Mouse (Mus musculus) left cerebral cortex, postnatal 10 days (tissue): Measurements from ENCODE around the gene Zbtb44. TPM values are rescaled to one million over a fixed set of nuclear protein-coding genes. Genes with fewer than 3 reads are reported as not detected.
A peak's percentile ranks its signal among the peaks of the same experiment; 100 is the strongest.

Source experiments
- DNase-seq, 2 experiments: peaks; one replicate each; pipeline ENCODE4 v3.0.0; 2021 to 2022; ENCODE audit warnings: low spot score in 2 of 2, mixed read lengths in 1 of 2; ENCODE audit errors: extremely low spot score in 1 of 2
- intact Hi-C: fragments of 180-260 bp; cut with DNase I; formaldehyde crosslinking; loops from one replicate; pipeline ENCODE4 v1.15.1; 2025
- total RNA-seq, 2 experiments: library from RNA; stranded (reverse); gene quantifications; 2 replicates each; pipeline ENCODE4 v1.2.3; 2021

Gene Zbtb44
- total RNA-seq, 2 experiments from 2014 or later, result 43.6 to 45.7 TPM

DNA sequence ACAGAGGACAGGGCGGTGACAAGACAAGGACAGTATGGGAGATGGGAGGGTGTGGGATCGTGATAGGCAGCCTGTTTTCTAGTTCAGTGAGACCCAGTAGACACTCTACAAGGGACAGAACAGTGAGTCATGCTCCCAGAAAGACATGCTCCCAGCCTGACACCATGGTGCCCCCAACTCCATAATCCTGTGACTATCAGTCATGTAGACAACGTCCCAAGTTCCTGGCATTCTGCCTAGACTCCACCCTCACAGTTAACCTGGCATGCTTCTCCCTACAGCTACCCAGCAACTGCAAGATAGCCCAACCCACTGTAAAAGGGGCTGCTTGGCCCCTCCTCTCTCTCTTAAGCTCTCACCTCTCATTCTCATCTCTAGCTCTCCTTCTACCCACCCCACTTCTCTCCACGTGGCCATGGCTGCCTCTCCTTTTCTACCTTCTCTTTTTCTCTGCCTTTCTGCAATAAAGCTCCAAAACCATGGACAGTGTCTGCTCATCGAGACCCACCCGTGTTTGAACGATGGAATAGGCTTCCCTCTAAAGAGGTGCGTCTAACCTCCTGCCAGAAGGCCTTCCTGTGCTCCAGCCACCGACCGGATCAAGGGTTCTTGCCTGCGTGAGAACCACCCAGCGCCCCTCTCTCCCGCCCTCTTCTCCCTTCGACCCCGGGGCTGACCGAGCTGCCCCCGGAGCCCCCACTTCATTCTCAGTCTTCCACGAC is 61.8 kb downstream of the Zbtb44 start:
- intact Hi-C loops, result no loop called here
- DNase-seq, result no peak

DNA sequence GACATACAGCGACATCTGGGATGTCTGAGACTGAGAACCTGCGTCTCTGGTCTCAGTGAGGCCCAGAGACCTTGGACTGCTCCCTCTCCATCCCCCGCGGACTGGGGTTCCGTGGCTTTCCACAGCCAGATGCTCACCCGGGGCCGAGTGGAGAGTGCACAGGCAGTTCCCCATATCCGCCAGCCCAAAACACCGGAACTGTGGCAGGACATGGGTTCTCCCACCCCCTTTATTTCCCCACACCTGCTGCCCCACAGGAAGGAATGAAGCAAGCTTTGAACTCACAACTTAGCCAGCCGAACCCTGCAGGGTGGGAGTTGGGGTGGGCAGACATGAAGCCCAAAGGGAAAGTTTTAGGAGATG is 62.4 kb downstream of the Zbtb44 start:
- intact Hi-C loops, result no loop called here
- DNase-seq, result peak in 1 of 2 experiments; percentile 25

DNA sequence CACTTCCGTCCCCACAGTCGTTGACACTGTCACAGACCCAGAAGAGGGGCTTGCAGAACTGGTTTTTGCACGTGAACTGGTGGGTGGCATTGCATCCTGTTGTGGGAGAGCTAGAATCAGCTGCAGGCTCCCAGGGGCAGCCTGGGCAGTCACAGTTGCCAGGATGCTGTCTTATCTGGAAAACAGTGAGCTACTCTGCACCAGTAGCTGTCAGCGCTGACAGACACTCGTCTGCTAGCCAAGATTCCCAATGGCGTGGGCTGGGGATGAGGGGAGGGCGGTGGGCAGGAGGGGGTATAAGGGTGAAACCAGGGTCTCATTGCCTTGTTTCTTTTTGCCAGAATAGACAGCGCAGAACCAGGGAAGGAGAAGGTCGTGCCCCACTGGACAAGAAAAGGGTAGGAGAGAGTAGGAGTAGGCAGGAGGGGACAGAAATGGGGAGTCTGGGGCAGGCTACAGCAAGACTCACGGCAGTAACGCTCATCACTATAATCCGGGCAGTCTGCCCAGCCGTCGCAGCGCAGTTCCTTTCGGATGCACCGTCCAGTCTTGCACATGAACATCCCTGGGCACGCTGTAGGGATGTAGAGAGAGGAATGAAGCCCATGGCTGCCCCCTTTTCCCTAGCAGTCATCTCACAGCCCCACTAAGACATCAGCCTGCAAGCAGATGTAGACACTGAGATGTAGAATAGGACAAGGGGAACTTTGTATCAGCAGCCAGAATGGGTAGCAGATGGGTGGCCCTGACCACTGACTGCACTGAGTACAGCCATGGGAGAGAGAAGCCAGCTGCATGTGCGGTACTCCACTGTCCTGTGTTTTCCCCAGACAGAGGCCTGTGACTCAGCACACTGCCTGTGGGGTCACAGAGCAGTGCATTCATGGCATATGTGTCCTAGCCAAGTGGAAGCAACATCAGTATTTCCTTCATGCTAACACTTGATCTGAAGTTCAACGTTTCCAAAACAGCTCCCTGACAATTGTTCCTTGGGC is 66.9 kb downstream of the Zbtb44 start:
- peak; percentile 21 to 36 for DNase-seq
- intact Hi-C loops, result no loop called here

DNA sequence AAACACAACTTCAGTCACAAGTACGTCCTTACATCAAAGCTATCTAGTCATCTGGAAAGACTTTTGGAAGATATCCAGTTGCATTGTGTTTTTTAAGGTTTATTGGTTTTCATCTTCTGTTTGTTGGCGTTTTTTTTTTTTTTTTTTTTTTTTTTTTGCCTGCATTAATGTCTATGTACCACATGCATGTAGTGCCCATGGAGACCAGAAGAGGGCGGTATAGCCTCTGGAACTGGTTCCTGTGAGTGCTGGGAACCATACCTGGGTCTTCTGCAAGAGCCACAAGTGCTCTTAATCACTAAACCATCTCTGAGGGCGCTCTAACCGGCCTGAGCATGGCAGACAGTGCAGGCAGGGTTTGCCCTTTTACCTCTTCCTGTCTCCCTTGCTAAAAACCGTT is 67.7 kb downstream of the Zbtb44 start:
- intact Hi-C loops, result no loop called here
- peak in 1 of 2 experiments; percentile 17 for DNase-seq

DNA sequence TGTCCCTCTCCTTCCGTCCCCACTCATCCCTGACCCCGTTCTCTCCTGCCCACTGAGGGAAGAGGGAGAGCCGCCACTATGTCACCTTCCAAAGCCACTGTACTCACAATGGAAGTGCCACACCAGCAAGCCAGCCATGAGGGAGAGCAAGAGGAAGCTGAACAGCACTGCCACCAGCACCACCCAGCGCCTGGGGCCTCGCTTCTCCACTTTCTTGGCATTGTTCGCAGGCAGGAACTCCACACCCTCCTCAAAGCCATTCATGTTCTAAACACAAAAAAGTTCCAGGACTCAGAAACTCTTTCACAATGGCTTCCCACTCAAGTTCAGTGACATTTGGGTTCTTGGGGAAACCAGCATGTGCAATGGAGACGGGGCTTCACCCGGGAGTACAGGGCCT is 78.0 kb downstream of the Zbtb44 start:
- intact Hi-C loops, result no loop called here
- no peak for DNase-seq

DNA sequence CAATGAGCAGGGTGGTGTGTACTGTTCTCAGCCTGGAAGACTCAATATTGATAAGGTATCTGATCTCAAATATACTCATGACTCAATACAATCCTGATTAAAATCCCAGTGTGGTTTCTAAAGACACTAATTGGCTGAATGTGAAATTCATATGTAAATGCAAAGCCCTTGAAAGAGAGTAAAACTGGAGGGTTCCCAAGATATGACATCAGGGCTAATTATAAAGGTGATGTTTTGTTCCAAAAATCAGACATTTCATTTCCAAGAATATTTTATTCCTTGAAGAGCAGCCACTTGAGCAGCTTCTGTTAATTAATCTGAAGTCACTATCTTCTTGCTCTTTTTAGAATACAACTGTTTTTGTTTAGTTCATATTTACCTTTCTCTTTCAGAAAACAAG is 85.1 kb downstream of the Zbtb44 start:
- no peak for DNase-seq
- intact Hi-C loops, result no loop called here

DNA sequence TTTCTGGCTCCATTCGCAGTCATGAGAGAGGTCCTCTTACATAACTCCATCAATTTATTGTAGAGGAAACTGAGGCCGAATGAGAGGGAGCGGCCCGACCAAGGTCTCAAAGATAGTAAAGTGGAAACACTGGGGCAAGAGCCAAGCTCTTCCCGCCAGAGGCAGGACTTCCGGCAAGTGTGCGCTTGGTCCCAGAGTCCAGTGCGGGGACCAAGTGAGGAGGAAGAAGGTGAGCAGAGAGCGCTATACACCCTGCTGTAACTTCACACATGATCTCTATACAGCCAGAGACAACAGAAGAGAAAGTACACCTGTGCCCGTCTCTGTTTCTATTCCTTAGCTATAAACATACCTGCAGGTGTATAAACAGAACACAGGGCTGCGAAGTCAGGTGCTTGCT is 86.6 kb downstream of the Zbtb44 start:
- no peak for DNase-seq
- intact Hi-C loops, result no loop called here

DNA sequence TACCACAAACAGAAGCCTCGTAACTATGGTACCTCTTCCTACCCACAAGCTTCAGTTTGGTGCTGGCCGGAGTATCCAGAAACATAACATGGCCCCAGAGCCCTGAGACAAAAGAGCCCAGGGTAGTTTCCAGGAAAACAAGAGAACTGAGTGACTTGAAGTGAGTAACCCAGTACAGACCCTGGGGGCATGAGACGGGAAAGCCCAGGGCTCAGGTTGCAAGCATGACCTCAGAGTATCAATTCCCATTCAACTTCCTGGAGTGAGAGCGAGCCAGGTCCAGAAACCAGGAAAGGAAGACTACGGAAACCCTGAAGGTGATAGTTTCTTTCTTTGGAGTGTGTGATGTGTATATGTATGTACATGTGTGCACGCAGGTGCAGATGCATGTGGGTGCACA is 87.0 kb downstream of the Zbtb44 start:
- no peak for DNase-seq
- intact Hi-C loops, result no loop called here

DNA sequence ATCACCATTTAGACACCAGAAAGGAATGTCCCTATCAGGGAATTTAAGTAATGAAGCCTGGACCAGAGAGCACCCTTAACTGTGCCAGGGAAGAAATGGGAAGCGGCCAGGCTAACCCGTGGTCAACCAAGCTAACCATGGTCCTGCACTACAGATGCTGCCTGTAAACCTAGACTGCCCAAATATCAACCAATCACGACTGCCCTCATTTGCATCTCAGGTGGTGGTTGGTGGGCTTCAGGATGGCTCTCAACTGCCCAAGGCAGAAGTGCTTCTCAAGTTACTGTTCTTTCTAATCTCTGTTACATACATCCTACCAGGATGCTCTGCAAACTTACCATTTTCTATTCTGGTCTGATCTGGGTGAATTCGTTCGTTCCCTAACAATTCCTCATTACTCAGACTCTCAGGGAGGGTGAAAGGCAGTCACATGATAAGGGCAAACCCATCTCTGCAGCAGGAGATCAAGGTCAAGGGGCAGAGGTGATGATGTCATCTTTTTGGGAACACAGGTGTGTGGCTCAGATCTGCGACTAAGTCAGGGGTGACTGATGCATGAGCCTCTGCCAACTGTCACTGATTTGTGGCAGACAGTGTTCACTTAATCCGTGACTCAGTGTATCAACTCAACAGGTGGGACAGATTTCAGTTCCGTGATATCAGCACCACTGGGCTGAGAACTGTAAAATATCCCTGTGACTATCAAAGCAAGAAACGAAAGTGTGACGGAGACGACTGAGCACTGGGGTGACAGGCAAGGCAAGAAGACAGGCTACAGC is 88.3 kb downstream of the Zbtb44 start:
- DNase-seq, result no peak
- intact Hi-C loops, result no loop called here

DNA sequence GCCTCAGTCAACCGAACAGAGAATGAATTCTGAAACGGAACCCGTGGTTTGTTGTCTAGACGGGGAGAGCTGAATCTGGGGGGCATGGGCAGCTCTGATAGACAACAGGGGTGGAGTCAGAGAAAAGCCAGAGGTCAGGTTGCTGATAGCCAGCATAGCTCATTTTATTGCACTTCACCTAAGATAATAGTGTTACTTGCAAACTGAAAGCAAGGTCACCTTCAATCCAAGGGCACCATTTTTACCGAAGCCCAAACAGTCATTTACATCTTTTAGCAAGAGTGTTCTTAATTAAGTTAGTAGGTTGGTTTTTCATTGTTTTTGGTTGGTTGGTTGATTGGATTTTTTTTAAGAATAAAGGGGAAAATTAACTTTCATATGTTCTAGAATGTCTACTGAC is 89.0 kb downstream of the Zbtb44 start:
- no peak for DNase-seq
- intact Hi-C loops, result no loop called here

DNA sequence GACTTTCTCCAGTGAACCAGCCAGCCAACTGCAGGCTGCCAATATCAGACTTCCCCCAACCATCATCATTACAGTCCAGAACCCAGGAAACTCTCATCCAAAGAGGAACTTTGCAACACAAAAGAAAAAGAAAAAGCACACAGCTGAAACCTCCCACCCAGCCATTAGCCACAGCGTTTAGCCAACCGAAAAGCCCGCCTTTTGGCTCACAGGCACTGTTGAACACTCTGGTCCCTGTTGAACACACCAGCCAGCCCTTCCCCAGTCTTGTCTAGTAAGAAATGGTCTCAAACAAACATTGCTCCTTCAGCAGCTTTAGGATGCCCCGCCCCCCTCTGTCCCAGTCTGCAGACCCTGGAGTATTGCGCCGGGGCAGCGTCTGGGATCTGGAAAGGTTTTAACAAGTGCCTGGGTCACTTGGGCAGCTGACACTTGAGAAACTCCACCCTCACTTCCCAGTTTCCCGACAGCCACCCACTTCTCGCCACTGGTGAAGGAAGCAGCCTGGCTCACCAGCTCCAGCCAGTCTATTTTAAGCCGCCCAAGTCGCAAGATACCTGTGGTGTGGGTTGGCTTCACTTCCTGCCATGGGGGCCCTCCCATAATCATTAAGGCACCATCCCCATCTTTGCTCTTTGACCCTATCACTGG is 89.6 kb downstream of the Zbtb44 start:
- intact Hi-C loops, result no loop called here
- DNase-seq, result no peak

DNA sequence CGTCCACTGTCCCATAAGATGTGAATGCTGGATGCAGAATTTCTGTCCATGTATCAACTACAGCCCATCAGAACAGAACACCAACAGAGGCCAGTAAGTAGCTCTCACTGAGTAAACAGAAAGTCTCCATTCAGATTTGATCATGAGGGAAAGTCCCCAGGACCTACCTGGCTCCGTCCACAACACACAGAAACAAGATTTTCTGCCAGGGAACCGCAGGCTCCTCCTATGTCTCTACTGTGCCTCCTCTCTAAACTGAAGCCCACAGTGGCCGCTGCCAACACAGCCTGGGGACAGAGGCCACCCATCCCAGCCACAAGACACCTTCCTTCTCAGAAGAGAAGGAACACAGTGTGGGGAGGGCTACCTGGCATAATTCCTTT is 90.1 kb downstream of the Zbtb44 start:
- intact Hi-C loops, result no loop called here
- DNase-seq, result no peak

DNA sequence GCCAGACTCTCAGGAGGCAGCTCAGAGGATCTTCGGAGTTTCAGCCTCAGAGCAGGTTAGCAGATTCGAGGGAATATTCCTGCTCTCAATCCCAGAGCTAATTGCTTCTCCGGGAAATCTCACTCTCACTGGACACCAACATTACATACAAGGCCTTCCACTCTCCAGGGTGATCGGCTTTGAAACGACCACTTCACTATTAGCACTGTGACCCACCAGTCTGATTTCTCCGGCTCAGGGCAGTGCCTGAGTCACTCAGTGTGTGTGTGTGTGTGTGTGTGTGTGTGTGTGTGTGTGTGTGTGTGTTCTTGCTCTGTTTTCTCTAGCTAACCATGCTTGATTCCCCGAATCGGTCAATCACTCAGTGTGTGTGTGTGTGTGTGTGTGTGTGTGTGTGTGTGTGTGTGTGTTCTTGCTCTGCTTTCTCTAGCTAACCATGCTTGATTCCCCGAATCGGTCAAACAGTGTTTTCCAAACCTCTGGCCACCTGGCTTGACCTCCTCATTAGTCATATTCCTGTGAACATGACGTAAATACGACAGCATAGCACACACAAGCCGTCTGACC is 92.1 kb downstream of the Zbtb44 start:
- intact Hi-C loops, result no loop called here
- DNase-seq, result no peak

Other genes with a start within 250 kb of the Zbtb44 start
- gene Adamts15, start 108.2 kb upstream of the Zbtb44 start, total RNA-seq, result 10 to 100 TPM in 1 of 2 experiments, 1 to 10 TPM in 1; 9.2 to 11.6 TPM
- 10 to 100 TPM; 11.3 to 12.4 TPM for gene Adamts8, start 88.1 kb upstream of the Zbtb44 start, total RNA-seq
- gene St14, start 101.2 kb downstream of the Zbtb44 start, total RNA-seq, result under 1 TPM; 0.30 to 0.49 TPM
- 100 to 1,000 TPM; 480 to 510 TPM for gene Aplp2, start 181.2 kb downstream of the Zbtb44 start, total RNA-seq
- gene Prdm10, start 249.9 kb downstream of the Zbtb44 start, total RNA-seq, result 10 to 100 TPM; 17.3 to 17.6 TPM